Mouse (Mus musculus) testis, adult 2 months (tissue): ENCODE results near the gene Cib1.

ENCODE experiments used
- CTCF ChIP-seq: fragments of 200-500 bp; IDR thresholded peaks from 2 replicates; pipeline ENCODE4 v1.5.1; 2012; ENCODE audit warnings: low read depth, mild to moderate bottlenecking, inconsistent platforms, low read length, moderate library complexity; ENCODE audit not compliant: control insufficient read depth, insufficient read depth, insufficient replicate concordance
- POLR2A ChIP-seq: fragments of 200-500 bp; IDR thresholded peaks from 2 replicates; pipeline ENCODE4 v1.6.1; 2012; ENCODE audit warnings: low read depth, mild to moderate bottlenecking, inconsistent platforms, low read length, moderate library complexity; ENCODE audit not compliant: control insufficient read depth

- TF ChIP-seq CTCF (no peak), POLR2A (no peak)
These were observed 43.3 kb downstream of the Cib1 start for GRCm38 (mm10) chr7:80189147-80189933.
